Mouse (Mus musculus) hindbrain, embryonic 11.5 days (tissue): Measurements from ENCODE around the gene 4930544G11Rik. TPM values are rescaled to one million over a fixed set of nuclear protein-coding genes. Genes with fewer than 3 reads are reported as not detected.

Experiments
- ATAC-seq: fragments of 200-750 bp; cut with Nextera tagmentation; 2 replicates; pipeline ENCODE4 v1.8.0; 2017; ENCODE audit warnings: mild to moderate bottlenecking, moderate TSS enrichment, moderate library complexity; ENCODE audit not compliant: low FRiP score
- DNase-seq: peaks from one replicate; pipeline ENCODE4 v3.0.0-alpha.2; 2015; ENCODE audit warnings: low spot score
- H3K27ac ChIP-seq: fragments of 300-500 bp; sonication (generic); 2 replicates; pipeline ENCODE4 v1.5.1; 2014; ENCODE audit warnings: mild to moderate bottlenecking, low read depth, low read length
- H3K27me3 ChIP-seq: fragments of 300-500 bp; sonication (generic); 2 replicates; pipeline ENCODE4 v1.6.1; 2014; ENCODE audit warnings: mild to moderate bottlenecking, low read length, moderate library complexity, mixed read lengths; ENCODE audit not compliant: control insufficient read depth, insufficient read depth
- H3K36me3 ChIP-seq: fragments of 300-500 bp; sonication (generic); 2 replicates; pipeline ENCODE4 v1.6.1; 2014; ENCODE audit warnings: mild to moderate bottlenecking, low read length, moderate library complexity, mixed read lengths; ENCODE audit not compliant: control insufficient read depth, insufficient read depth
- H3K4me1 ChIP-seq: fragments of 300-500 bp; sonication (generic); replicated peaks from 2 replicates; pipeline ENCODE4 v1.6.1; 2014; ENCODE audit warnings: low read length, mixed read lengths; ENCODE audit not compliant: control insufficient read depth, insufficient read depth
- H3K4me2 ChIP-seq: fragments of 300-500 bp; sonication (generic); replicated peaks from 2 replicates; pipeline ENCODE4 v1.6.1; 2014; ENCODE audit warnings: mild to moderate bottlenecking, low read depth, low read length
- H3K4me3 ChIP-seq: fragments of 300-500 bp; sonication (generic); 2 replicates; pipeline ENCODE4 v1.5.1; 2014; ENCODE audit warnings: low read depth, low read length
- H3K9ac ChIP-seq: fragments of 300-500 bp; sonication (generic); 2 replicates; pipeline ENCODE4 v1.6.1; 2014; ENCODE audit warnings: low read depth, low read length
- H3K9me3 ChIP-seq: fragments of 300-500 bp; sonication (generic); 2 replicates; pipeline ENCODE4 v1.6.1; 2016; ENCODE audit warnings: low read length; ENCODE audit not compliant: control insufficient read depth
- WGBS: fragments of 180-500 bp; shearing (Covaris S2); extraction: QIAGEN DNeasy Blood & Tissue Kit; methylation state at CpG from one replicate; pipeline ENCODE4 v1.1.7; 2014; 5-methylcytosine and 5-hydroxymethylcytosine counted together
- polyA plus RNA-seq: library from polyadenylated mRNA; unstranded; fragments of >200 nt; fragmentation: Nextera tagmentation; extraction: Ambion mirVana; gene quantifications from 2 replicates; pipeline ENCODE4 v1.2.1, GENCODE M21; 2014

The 4930544G11Rik gene
- not detected in 2 replicates for polyA plus RNA-seq

DNA sequence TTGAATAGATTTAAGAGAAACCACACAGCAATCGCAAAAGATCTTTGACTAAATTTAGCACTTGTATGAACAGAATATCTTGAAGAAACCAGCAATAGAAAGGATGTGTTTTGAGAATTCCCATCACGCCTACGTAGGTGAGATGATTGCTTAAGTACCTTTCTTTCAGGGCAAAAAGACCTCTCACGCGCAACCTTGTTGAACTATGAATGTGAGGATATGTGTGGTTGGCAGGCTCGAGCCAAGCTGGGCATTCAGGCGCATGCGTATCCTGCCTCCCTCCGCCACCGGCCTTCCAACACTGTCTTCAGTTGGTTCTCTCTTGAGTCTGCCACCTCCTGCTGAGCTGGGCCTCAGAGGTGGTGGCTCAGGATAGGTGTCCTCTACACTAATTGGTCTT, at the start of gene 4930544G11Rik:
TSS of gene 4930544G11Rik (plus strand) at position 301 of the 400 bp plus-strand sequence.
- ATAC-seq = no peak
- no peaks in the 10 kb centered on the region for H3K9me3 ChIP-seq
- H3K36me3 ChIP-seq = no peaks in the 10 kb centered on the region
- H3K27ac ChIP-seq = no peak within 1 kb of the TSS
- DNase-seq = no peak
- no peak within 1 kb of the TSS for H3K9ac ChIP-seq
- 97% methylated on average over 10 of the region's 10 CpGs for WGBS
- H3K4me3 ChIP-seq = no peak within 1 kb of the TSS
- no peak within 1 kb of the TSS for H3K4me2 ChIP-seq
- no peaks in the 10 kb centered on the region for H3K27me3 ChIP-seq
- H3K4me1 ChIP-seq = no peaks in the 10 kb centered on the region

DNA sequence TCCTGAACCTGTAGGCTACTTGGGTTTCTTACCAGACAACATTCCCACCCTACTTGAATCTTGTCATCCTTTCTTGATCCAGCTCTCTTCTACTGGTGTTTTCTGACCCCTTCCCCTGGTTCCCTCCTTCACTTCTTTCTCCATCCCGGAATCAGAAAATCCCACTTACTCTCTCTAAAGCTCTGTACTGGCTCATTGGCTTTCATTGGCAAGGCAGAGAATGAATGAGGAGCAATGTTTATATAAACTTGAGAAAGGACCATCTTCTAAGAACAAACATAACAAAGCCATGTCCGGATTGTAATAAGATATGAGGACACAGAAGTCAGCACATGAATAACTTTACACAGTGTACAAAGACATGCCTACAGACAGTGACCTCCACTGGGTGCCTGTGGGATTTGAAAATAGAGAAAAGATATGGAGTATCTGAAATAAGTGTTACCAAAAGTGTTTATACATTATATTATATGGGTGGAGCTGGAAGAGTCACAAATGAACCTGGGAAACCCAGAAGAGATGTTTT, 45.7 kb upstream of the 4930544G11Rik start:
- 80% methylated on average over 2 of the region's 2 CpGs for WGBS
- Histone ChIP-seq H3K36me3 (no peaks in the 10 kb centered on the region), H3K27me3 (no peaks in the 10 kb centered on the region), H3K9ac (no peak overlapping the region), H3K4me2 (no peak overlapping the region), H3K27ac (no peak overlapping the region), H3K4me3 (no peak overlapping the region), H3K4me1 (no peaks in the 10 kb centered on the region), H3K9me3 (no peaks in the 10 kb centered on the region)
- ATAC-seq = no peak
- DNase-seq = no peak

- Histone ChIP-seq H3K4me2 (no peak overlapping the region), H3K4me3 (no peak overlapping the region), H3K4me1 (no peaks in the 10 kb centered on the region), H3K9me3 (no peaks in the 10 kb centered on the region), H3K36me3 (no peaks in the 10 kb centered on the region), H3K27ac (no peak overlapping the region), H3K27me3 (no peaks in the 10 kb centered on the region), H3K9ac (no peak overlapping the region)
- 90% methylated on average over 5 of the region's 5 CpGs for WGBS
- no peak for ATAC-seq
- no peak for DNase-seq
Measured at GRCm38 (mm10) chr6:65915421-65915820, 37.0 kb upstream of the 4930544G11Rik start.

- no peaks in the 10 kb centered on the region for H3K9me3 ChIP-seq
- H3K9ac ChIP-seq = no peak overlapping the region
- no peak for ATAC-seq
- no peak for DNase-seq
- H3K4me1 ChIP-seq = no peaks in the 10 kb centered on the region
- H3K4me3 ChIP-seq = no peak overlapping the region
- no peak overlapping the region for H3K4me2 ChIP-seq
- H3K27me3 ChIP-seq = no peaks in the 10 kb centered on the region
- WGBS = 88% methylated on average over 3 of the region's 3 CpGs
- H3K27ac ChIP-seq = no peak overlapping the region
- H3K36me3 ChIP-seq = no peaks in the 10 kb centered on the region
Measured at GRCm38 (mm10) chr6:65921703-65922102, 30.7 kb upstream of the 4930544G11Rik start.

DNA sequence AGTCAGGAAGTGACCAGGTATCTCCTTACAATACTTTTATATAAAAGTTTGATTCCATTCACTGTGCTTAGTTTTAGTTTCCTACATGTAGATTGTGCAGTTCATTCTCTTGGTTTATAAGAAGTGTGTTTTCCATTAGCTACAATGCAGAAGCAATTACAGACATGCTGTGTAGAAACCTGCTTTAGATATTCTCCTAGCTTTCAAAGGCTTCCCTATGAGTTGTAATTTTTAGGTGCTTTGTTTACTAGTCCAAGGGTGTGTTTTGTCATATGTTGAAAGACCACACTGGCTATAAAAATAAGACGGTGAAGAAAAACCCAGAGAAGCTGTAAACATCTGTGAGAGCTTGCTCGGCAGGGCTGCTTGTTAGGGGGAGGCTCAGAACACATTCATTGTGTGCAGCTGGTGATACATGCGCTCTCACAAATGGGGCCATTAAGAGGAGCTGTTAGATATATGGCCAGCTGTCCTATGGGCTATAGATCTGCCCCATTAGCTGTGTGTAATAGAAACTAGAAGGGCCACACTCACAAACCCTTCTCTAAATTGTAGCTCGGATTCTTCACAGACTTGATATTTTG, 28.8 kb upstream of the 4930544G11Rik start:
- Histone ChIP-seq H3K9me3 (no peaks in the 10 kb centered on the region), H3K4me2 (no peak overlapping the region), H3K4me3 (no peak overlapping the region), H3K9ac (no peak overlapping the region), H3K4me1 (no peaks in the 10 kb centered on the region), H3K27me3 (no peaks in the 10 kb centered on the region), H3K27ac (no peak overlapping the region), H3K36me3 (no peaks in the 10 kb centered on the region)
- DNase-seq (no peak), ATAC-seq (no peak)
- WGBS = 72% methylated on average over 4 of the region's 4 CpGs

DNA sequence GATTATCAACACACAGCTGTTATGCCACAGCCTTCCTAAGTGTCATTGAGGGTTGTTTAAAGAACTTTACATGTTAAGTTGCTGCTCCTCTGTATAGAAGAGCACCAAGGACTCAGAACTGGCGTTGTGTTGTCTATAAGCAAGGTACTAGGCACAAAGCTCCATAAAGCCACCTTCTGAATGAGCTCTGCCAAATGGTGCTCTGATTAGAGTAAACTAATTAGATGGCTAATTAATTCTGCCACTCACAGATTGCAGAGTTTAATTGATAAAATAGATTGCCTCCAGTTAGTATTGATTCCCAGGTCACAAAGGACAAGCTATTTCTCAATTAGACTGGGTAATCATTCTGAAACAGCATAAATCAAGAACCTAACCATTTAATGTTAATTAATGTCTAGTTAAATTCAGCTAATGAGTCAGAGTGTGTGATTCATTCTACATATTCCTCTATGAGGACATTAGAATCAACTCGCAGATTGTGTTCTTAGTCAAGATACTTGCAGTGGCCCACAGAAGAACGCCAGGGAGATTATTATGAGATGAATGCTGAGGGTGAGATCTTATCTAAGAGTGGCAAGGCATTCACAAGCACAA, 26.6 kb upstream of the 4930544G11Rik start:
- Histone ChIP-seq H3K4me2 (no peak overlapping the region), H3K27me3 (no peaks in the 10 kb centered on the region), H3K9ac (no peak overlapping the region), H3K36me3 (no peaks in the 10 kb centered on the region), H3K27ac (no peak overlapping the region), H3K4me3 (no peak overlapping the region), H3K4me1 (no peaks in the 10 kb centered on the region), H3K9me3 (no peaks in the 10 kb centered on the region)
- DNase-seq (no peak), ATAC-seq (no peak)
- WGBS = 82% methylated on average over 3 of the region's 3 CpGs

DNA sequence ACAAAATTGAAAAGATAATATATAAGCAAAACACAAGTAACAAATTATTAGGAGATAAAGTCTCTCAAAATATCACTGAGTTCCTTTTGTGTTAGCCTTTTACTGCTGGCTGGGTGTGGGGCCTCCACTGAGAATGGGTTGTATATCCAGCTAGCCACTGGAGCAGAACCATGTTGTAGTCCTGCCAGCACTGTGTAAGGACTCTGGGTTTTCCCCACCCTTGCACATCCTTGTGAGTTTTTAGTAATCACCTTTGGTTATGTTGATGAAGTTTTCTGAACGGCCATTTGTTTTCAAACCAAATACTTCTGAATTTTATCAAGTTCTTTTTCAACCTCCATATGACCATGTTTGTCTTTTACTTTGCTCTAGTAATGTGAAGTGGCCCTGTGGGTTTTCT, 21.9 kb upstream of the 4930544G11Rik start:
- WGBS = 97% methylated on average over 1 of the region's 1 CpGs
- Histone ChIP-seq H3K4me1 (no peaks in the 10 kb centered on the region), H3K4me2 (no peak overlapping the region), H3K9me3 (no peaks in the 10 kb centered on the region), H3K9ac (no peak overlapping the region), H3K27me3 (no peaks in the 10 kb centered on the region), H3K36me3 (no peaks in the 10 kb centered on the region), H3K4me3 (no peak overlapping the region), H3K27ac (no peak overlapping the region)
- DNase-seq (no peak), ATAC-seq (no peak)

GRCm38 (mm10) chr6:65932776-65933175, 19.6 kb upstream of the 4930544G11Rik start:
- Histone ChIP-seq H3K27me3 (no peaks in the 10 kb centered on the region), H3K9ac (no peak overlapping the region), H3K4me2 (no peak overlapping the region), H3K4me3 (no peak overlapping the region), H3K36me3 (no peaks in the 10 kb centered on the region), H3K27ac (no peak overlapping the region), H3K9me3 (no peaks in the 10 kb centered on the region), H3K4me1 (no peaks in the 10 kb centered on the region)
- DNase-seq (no peak), ATAC-seq (peak; percentile 64)
- WGBS = 35% methylated on average over 1 of the region's 1 CpGs

DNA sequence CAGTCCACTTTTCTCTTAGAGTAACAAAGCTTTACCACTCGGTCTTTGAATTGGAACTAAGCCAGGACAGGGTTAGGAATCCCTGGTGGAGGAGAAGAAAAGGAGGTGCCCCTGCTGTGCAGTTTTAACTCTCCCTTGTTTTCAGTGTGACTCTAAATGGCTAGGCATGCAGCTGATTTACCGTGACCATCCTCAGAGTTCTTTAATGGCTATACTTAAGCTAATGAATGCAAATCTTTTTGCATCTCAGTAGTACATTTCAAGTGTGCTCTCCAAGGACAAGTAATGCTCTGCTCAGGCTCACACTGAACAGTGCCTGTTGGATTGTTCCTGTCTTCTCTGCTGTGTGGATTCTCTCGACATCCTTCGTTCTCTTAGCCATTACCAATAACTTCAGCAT, 19.2 kb upstream of the 4930544G11Rik start:
- WGBS = 21% methylated on average over 4 of the region's 4 CpGs
- H3K9ac ChIP-seq = no peak overlapping the region
- H3K36me3 ChIP-seq = no peaks in the 10 kb centered on the region
- no peaks in the 10 kb centered on the region for H3K27me3 ChIP-seq
- H3K4me3 ChIP-seq = no peak overlapping the region
- H3K27ac ChIP-seq = no peak overlapping the region
- no peaks in the 10 kb centered on the region for H3K9me3 ChIP-seq
- no peaks in the 10 kb centered on the region for H3K4me1 ChIP-seq
- DNase-seq = peak; percentile 6
- ATAC-seq = peak; percentile 87
- no peak overlapping the region for H3K4me2 ChIP-seq
